Mouse (Mus musculus) cortical plate, adult 2 months (tissue): ENCODE results near the gene Saa3.

ENCODE experiments used
- CTCF ChIP-seq: fragments of 200-500 bp; IDR thresholded peaks from 2 replicates; pipeline ENCODE4 v1.5.1; 2011; ENCODE audit warnings: mild to moderate bottlenecking, control low read depth, low read length; ENCODE audit not compliant: insufficient read depth; ENCODE audit errors: extremely low read depth
- POLR2A ChIP-seq: fragments of 200-500 bp; IDR thresholded peaks from 2 replicates; pipeline ENCODE4 v1.6.1; 2011; ENCODE audit warnings: mild to moderate bottlenecking, low read length, control low read depth; ENCODE audit not compliant: insufficient read depth; ENCODE audit errors: extremely low read depth

DNA sequence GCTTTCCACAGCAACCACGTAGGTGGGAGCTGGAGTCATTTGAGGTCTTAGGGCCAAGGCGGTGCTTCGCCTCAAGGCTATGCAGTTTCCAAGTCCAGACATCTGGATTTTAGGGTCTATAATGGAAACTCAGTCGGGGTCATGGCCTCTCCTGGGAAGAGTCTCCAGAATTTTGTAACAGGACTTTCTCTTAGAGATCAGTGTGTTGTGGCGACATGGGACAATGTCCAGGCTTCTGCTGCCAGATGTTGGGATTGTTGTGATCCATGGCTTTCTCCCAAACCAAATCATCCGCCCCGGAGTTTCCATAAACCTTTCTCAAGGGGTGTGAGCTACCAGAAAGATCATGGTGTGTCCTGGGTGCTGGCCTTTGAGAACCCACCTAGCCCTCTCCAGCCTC is 30.9 kb upstream of the Saa3 start:
- no peak for TF ChIP-seq CTCF
- TF ChIP-seq POLR2A = no peak
